ENCODE assay signal across 8 mouse cellular contexts in the genomic region with DNA sequence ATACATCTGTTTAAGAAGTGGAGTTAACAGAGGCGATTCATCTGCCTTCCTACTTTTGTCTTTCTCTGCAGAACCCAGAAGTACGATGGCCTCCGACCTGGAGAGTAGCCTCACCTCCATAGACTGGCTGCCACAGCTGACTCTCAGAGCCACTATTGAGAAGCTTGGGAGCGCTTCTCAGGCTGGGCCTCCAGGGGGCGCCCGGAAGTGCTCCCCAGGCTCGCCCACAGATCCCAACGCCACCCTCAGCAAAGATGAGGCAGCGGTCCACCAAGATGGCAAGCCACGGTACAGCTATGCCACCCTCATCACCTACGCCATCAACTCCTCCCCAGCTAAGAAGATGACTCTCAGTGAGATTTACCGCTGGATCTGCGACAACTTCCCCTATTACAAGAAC. TPM values are rescaled to one million over a fixed set of nuclear protein-coding genes. Genes with fewer than 3 reads are reported as not detected.
DNase-seq lines count a peak whose midpoint lies in the region; ATAC-seq and TF ChIP-seq lines count a peak whose summit lies in the region.
"Had no signal": no experiment of that assay in that cellular context is flagged by ENCODE, and none has a peak within 500 bp of the region (broad histone marks: within the 10 kb centered on the region; RNA-seq: fewer than 3 reads in every experiment).

No protein-coding gene starts in this region.

- no peak overlapping the region for H3K4me3 ChIP-seq in kidney, embryonic 14.5 days (ENCODE audit: low read length)
- no peak overlapping the region for H3K4me3 ChIP-seq in MEL (ENCODE audit: control insufficient read depth in 1 of 2, insufficient read depth in 1 of 2, low read depth in 2 of 2, low read length in 2 of 2)
- H3K4me3 ChIP-seq in liver, embryonic 13.5 days (replicated peaks), result no peak overlapping the region
- no peak overlapping the region for H3K4me3 ChIP-seq in stomach, postnatal 0 days (ENCODE audit: low read depth, low read length)
- H3K4me3 ChIP-seq: embryonic facial prominence, embryonic 13.5 days had no signal

- no peak overlapping the region for H3K9ac ChIP-seq in kidney, embryonic 14.5 days (ENCODE audit: low read depth, low read length)
- no peak overlapping the region for H3K9ac ChIP-seq in MEL (ENCODE audit: control insufficient read depth, low read depth, low read length, poor library complexity, severe bottlenecking)
- no peak overlapping the region for H3K9ac ChIP-seq in liver, embryonic 13.5 days
- H3K9ac ChIP-seq in stomach, postnatal 0 days (ENCODE audit: low read length), result no peak overlapping the region
- H3K9ac ChIP-seq: embryonic facial prominence, embryonic 13.5 days had no signal

- no peak for TF ChIP-seq POLR2A in MEL (IDR thresholded peaks at IDR 0.05; ENCODE audit: control insufficient read depth in 1 of 2, insufficient read depth in 1 of 2, low read depth in 1 of 2, low read length in 2 of 2, poor library complexity in 1 of 2)
- no peak for TF ChIP-seq POLR2A in brain, embryonic 14.5 days (IDR thresholded peaks at IDR 0.05; ENCODE audit: borderline replicate concordance, extremely low read depth, insufficient read depth, insufficient read length, poor library complexity, severe bottlenecking)

- no peak for ATAC-seq in kidney, embryonic 14.5 days (ENCODE audit: low FRiP score, low TSS enrichment)
- ATAC-seq in liver, embryonic 13.5 days (ENCODE audit: low read depth), result peak; percentile 13; the same call in 1 of the 2 replicates
- no peak for ATAC-seq in stomach, postnatal 0 days (ENCODE audit: low FRiP score, low TSS enrichment)

- H3K36me3 ChIP-seq in kidney, embryonic 14.5 days (ENCODE audit: control insufficient read depth, insufficient read depth, low read length), result peaks cover 24% of the 10 kb centered on the region
- peaks cover 0 to 13% of the 10 kb centered on the region in 2 experiments; a peak in 3 of 4 replicates for H3K36me3 ChIP-seq in MEL (ENCODE audit: control insufficient read depth in 1 of 2, insufficient read depth in 2 of 2, low read length in 2 of 2)
- peaks cover 21% of the 10 kb centered on the region for H3K36me3 ChIP-seq in liver, embryonic 13.5 days
- peaks cover 14% of the 10 kb centered on the region for H3K36me3 ChIP-seq in stomach, postnatal 0 days (ENCODE audit: control insufficient read depth, insufficient read depth, low read length)

- no peak overlapping the region for H3K4me2 ChIP-seq in kidney, embryonic 14.5 days (replicated peaks; ENCODE audit: low read depth, low read length)
- no peak overlapping the region for H3K4me2 ChIP-seq in liver, embryonic 13.5 days
- no peak overlapping the region for H3K4me2 ChIP-seq in stomach, postnatal 0 days (replicated peaks; ENCODE audit: low read depth)
- H3K4me2 ChIP-seq: embryonic facial prominence, embryonic 13.5 days had no signal

- 44% methylated on average over 13 of the region's 13 CpGs for WGBS in kidney, embryonic 14.5 days
- 44% methylated on average over 13 of the region's 13 CpGs for WGBS in liver, embryonic 13.5 days (ENCODE audit: insufficient replicate concordance)
- WGBS in stomach, postnatal 0 days, result 61% methylated on average over 13 of the region's 13 CpGs

- no peak for TF ChIP-seq EP300 in MEL (IDR thresholded peaks at IDR 0.05; ENCODE audit: low read depth in 1 of 2, low read length in 2 of 2)
- no peak for TF ChIP-seq EP300 in stomach, postnatal 0 days (optimal IDR thresholded peaks at IDR 0.05)

- DNase-seq in kidney, adult 9 months, result peak; percentile 36
- peak; percentile 55 for DNase-seq in MEL (ENCODE audit: low read depth, low spot score)
- no peak for DNase-seq in brain, embryonic 14.5 days (ENCODE audit: low read depth)
- peak; percentile 52 for DNase-seq in liver, embryonic 13.5 days
- DNase-seq in stomach, postnatal 0 days (ENCODE audit: low spot score), result peak; percentile 38
- no peak for DNase-seq in c-Kit-positive CD71-positive TER-119-positive erythroid progenitor cells, embryonic 14.5 days (ENCODE audit: low spot score)

- H3K27me3 ChIP-seq in kidney, embryonic 14.5 days (ENCODE audit: control insufficient read depth, insufficient read depth, low read length), result no peaks in the 10 kb centered on the region
- no peaks in the 10 kb centered on the region for H3K27me3 ChIP-seq in MEL (ENCODE audit: control insufficient read depth in 1 of 2, insufficient read depth in 2 of 2, low read length in 2 of 2)
- no peaks in the 10 kb centered on the region for H3K27me3 ChIP-seq in liver, embryonic 13.5 days
- H3K27me3 ChIP-seq in stomach, postnatal 0 days (ENCODE audit: control insufficient read depth, insufficient read depth, low read length), result no peaks in the 10 kb centered on the region
- H3K27me3 ChIP-seq: embryonic facial prominence, embryonic 13.5 days had no signal

- TF ChIP-seq RAD21 in MEL (IDR thresholded peaks at IDR 0.05; ENCODE audit: low read depth, low read length), result peak; percentile 7; the same call in 1 of the 2 replicates

- no peaks in the 10 kb centered on the region for H3K9me3 ChIP-seq in kidney, embryonic 14.5 days (ENCODE audit: control insufficient read depth, low read length)
- H3K9me3 ChIP-seq in MEL (replicated peaks; ENCODE audit: insufficient read depth, low read length), result no peaks in the 10 kb centered on the region
- no peaks in the 10 kb centered on the region for H3K9me3 ChIP-seq in liver, embryonic 13.5 days (replicated peaks)
- H3K9me3 ChIP-seq in stomach, postnatal 0 days (ENCODE audit: control insufficient read depth, low read length), result no peaks in the 10 kb centered on the region
- H3K9me3 ChIP-seq: embryonic facial prominence, embryonic 13.5 days had no signal

- TF ChIP-seq CTCF in MEL (IDR thresholded peaks at IDR 0.05 in 2 of 3, conservative IDR thresholded peaks at IDR 0.05 in 1 of 3; ENCODE audit: control insufficient read depth in 1 of 3, insufficient read depth in 1 of 3, low read depth in 2 of 3, low read length in 3 of 3, poor library complexity in 1 of 3, severe bottlenecking in 1 of 3), result peak; percentile 58 to 77 (median 68)
- peak; percentile 44; the same call in 1 of the 2 replicates for TF ChIP-seq CTCF in brain, embryonic 14.5 days (IDR thresholded peaks at IDR 0.05; ENCODE audit: borderline replicate concordance, extremely low read depth, insufficient read depth, insufficient read length)
- peak; percentile 61 for TF ChIP-seq CTCF in stomach, postnatal 0 days (IDR thresholded peaks at IDR 0.05; ENCODE audit: low read depth)

- peaks cover 3% of the 10 kb centered on the region for H3K79me2 ChIP-seq in MEL (ENCODE audit: control insufficient read depth, insufficient read depth, low read length, poor library complexity)

- H3K27ac ChIP-seq in kidney, embryonic 14.5 days (ENCODE audit: low read depth, low read length), result no peak overlapping the region
- H3K27ac ChIP-seq in MEL (ENCODE audit: control insufficient read depth, low read depth, low read length), result no peak overlapping the region
- H3K27ac ChIP-seq in liver, embryonic 13.5 days, result no peak overlapping the region
- H3K27ac ChIP-seq in stomach, postnatal 0 days (replicated peaks), result no peak overlapping the region
- H3K27ac ChIP-seq: embryonic facial prominence, embryonic 13.5 days had no signal

- H3K4me1 ChIP-seq in kidney, embryonic 14.5 days (ENCODE audit: control insufficient read depth, insufficient read depth, low read length), result peaks cover 13% of the 10 kb centered on the region
- peaks cover 4 to 14% of the 10 kb centered on the region in 2 experiments for H3K4me1 ChIP-seq in MEL (ENCODE audit: control insufficient read depth in 1 of 2, insufficient read depth in 2 of 2, low read length in 2 of 2)
- peaks cover 46% of the 10 kb centered on the region for H3K4me1 ChIP-seq in liver, embryonic 13.5 days (replicated peaks)
- peaks cover 8% of the 10 kb centered on the region; the same call in 1 of the 2 replicates for H3K4me1 ChIP-seq in stomach, postnatal 0 days (replicated peaks; ENCODE audit: control insufficient read depth, insufficient read depth)

TF ChIP-seq in MEL, 35 proteins besides CTCF, POLR2A, EP300 and RAD21 (continues in another document):
- TF ChIP-seq GABPA (IDR thresholded peaks at IDR 0.05; ENCODE audit: low read depth, low read length), result no peak

RNA-seq across cellular contexts. Expression of a gene that starts 8.4 kb away (rescaled TPM):
- 4.1 and 7.8 TPM in 2 replicates for polyA plus RNA-seq in kidney, embryonic 14.5 days (2014; fragmentation: Nextera tagmentation; extraction: Ambion mirVana)
- 2.0 and 2.2 TPM in 2 replicates for total RNA-seq in MEL (2012; rRNA removed)
- polyA plus RNA-seq in MEL (2012; ENCODE audit: insufficient read depth in 1 of 2, insufficient read length in 2 of 2, low read depth in 1 of 2, low replicate concordance in 2 of 2, missing spikeins in 1 of 2), result 1 to 10 TPM in 1 of 2 experiments, not detected in 1; 8.6 TPM
- polyA plus RNA-seq in brain, embryonic 14.5 days (2012; rRNA removed), result 5.9 and 12.5 TPM in 2 replicates
- polyA plus RNA-seq in liver, embryonic 13.5 days (2015; fragmentation: Nextera tagmentation; extraction: Ambion mirVana), result 1.0 and 1.2 TPM in 2 replicates
- 3.0 and 3.5 TPM in 2 replicates for polyA plus RNA-seq in stomach, postnatal 0 days (2015; fragmentation: Nextera tagmentation; extraction: Ambion mirVana)

RNA-seq across cellular contexts. Expression of a gene that starts 26.6 kb away (rescaled TPM):
- 2.9 and 5.8 TPM in 2 replicates for polyA plus RNA-seq in kidney, embryonic 14.5 days (2014; fragmentation: Nextera tagmentation; extraction: Ambion mirVana)
- 78.4 and 108 TPM in 2 replicates for total RNA-seq in MEL (2012; rRNA removed)
- polyA plus RNA-seq in MEL (2012; ENCODE audit: insufficient read depth in 1 of 2, insufficient read length in 2 of 2, low read depth in 1 of 2, low replicate concordance in 2 of 2, missing spikeins in 1 of 2), result 10 to 100 TPM in 1 of 2 experiments, not detected in 1; 93.4 TPM
- polyA plus RNA-seq in brain, embryonic 14.5 days (2012; rRNA removed), result 25.9 and 36.3 TPM in 2 replicates
- 18.6 and 21.4 TPM in 2 replicates for polyA plus RNA-seq in liver, embryonic 13.5 days (2015; fragmentation: Nextera tagmentation; extraction: Ambion mirVana)
- 3.3 and 4.0 TPM in 2 replicates for polyA plus RNA-seq in stomach, postnatal 0 days (2015; fragmentation: Nextera tagmentation; extraction: Ambion mirVana)

RNA-seq across cellular contexts. Expression of a gene that starts 27.9 kb away (rescaled TPM):
- polyA plus RNA-seq in kidney, embryonic 14.5 days (2014; fragmentation: Nextera tagmentation; extraction: Ambion mirVana), result 1.0 and 1.7 TPM in 2 replicates
- 0.42 and 0.69 TPM in 2 replicates for total RNA-seq in MEL (2012; rRNA removed)
- under 1 TPM in 1 of 2 experiments, not detected in 1; 0.33 TPM for polyA plus RNA-seq in MEL (2012; ENCODE audit: insufficient read depth in 1 of 2, insufficient read length in 2 of 2, low read depth in 1 of 2, low replicate concordance in 2 of 2, missing spikeins in 1 of 2)
- polyA plus RNA-seq in brain, embryonic 14.5 days (2012; rRNA removed), result 1.3 TPM in 2 replicates
- 1.1 and 1.3 TPM in 2 replicates for polyA plus RNA-seq in liver, embryonic 13.5 days (2015; fragmentation: Nextera tagmentation; extraction: Ambion mirVana)
- 2.4 and 2.5 TPM in 2 replicates for polyA plus RNA-seq in stomach, postnatal 0 days (2015; fragmentation: Nextera tagmentation; extraction: Ambion mirVana)

RNA-seq across cellular contexts. Expression of a gene that starts 46.2 kb away (rescaled TPM):
- polyA plus RNA-seq in kidney, embryonic 14.5 days (2014; fragmentation: Nextera tagmentation; extraction: Ambion mirVana), result 37.4 and 56.3 TPM in 2 replicates
- total RNA-seq in MEL (2012; rRNA removed), result 11.7 and 11.9 TPM in 2 replicates
- 10 to 100 TPM in 1 of 2 experiments, not detected in 1; 19.1 TPM for polyA plus RNA-seq in MEL (2012; ENCODE audit: insufficient read depth in 1 of 2, insufficient read length in 2 of 2, low read depth in 1 of 2, low replicate concordance in 2 of 2, missing spikeins in 1 of 2)
- 74.3 and 84.2 TPM in 2 replicates for polyA plus RNA-seq in brain, embryonic 14.5 days (2012; rRNA removed)
- 24.9 and 27.8 TPM in 2 replicates for polyA plus RNA-seq in liver, embryonic 13.5 days (2015; fragmentation: Nextera tagmentation; extraction: Ambion mirVana)
- polyA plus RNA-seq in stomach, postnatal 0 days (2015; fragmentation: Nextera tagmentation; extraction: Ambion mirVana), result 29.1 and 29.8 TPM in 2 replicates

Comparison
In these comparisons a context has a peak if more than half of its experiments do, and no peak if none do; other contexts are left out.
1. DNase-seq: peak in kidney, adult 9 months (single experiment), MEL (single experiment), liver, embryonic 13.5 days (single experiment) and stomach, postnatal 0 days (single experiment); none in brain, embryonic 14.5 days (single experiment) and c-Kit-positive CD71-positive TER-119-positive erythroid progenitor cells, embryonic 14.5 days (single experiment).
2. Peak in every context shown above with its lines, with median percentiles within 50 percentile points of each other: CTCF ChIP-seq.